Mouse (Mus musculus) CH12.LX (cell line): ENCODE results near the gene Smarcc2. TPM values are rescaled to one million over a fixed set of nuclear protein-coding genes. Genes with fewer than 3 reads are reported as not detected.

Experiments
- DNase-seq: peaks from one replicate; pipeline ENCODE4 v3.0.0-alpha.2; 2013; ENCODE audit errors: extremely low read depth
- H3K27ac ChIP-seq: 2 replicates; pipeline ENCODE4 v1.5.1; 2012; ENCODE audit warnings: low read depth, mild to moderate bottlenecking, control low read depth, moderate library complexity; ENCODE audit not compliant: insufficient read depth
- H3K27me3 ChIP-seq: replicated peaks from 2 replicates; pipeline ENCODE3; 2012; ENCODE audit warnings: inconsistent platforms
- H3K36me3 ChIP-seq, 2 experiments: replicated peaks in 1 of 2; 2 replicates each; pipeline versions ENCODE3 to v1.6.1; 2012; ENCODE audit warnings: inconsistent platforms in 1 of 2, low read length in 1 of 2, mild to moderate bottlenecking in 1 of 2, mixed read lengths in 1 of 2, moderate library complexity in 1 of 2; ENCODE audit not compliant: control insufficient read depth in 1 of 2, insufficient read depth in 1 of 2
- H3K4me1 ChIP-seq, 2 experiments: 2 replicates each; pipeline ENCODE4 v1.6.1; 2012; ENCODE audit warnings: inconsistent platforms in 1 of 2, moderate library complexity in 1 of 2; ENCODE audit not compliant: insufficient read depth in 2 of 2, control insufficient read depth in 1 of 2
- H3K4me2 ChIP-seq: 2 replicates; pipeline ENCODE4 v1.6.1; 2012; ENCODE audit warnings: low read depth, mild to moderate bottlenecking, control low read depth; ENCODE audit not compliant: poor library complexity, insufficient read depth, severe bottlenecking
- H3K4me3 ChIP-seq, 3 experiments: fragments of 150-350 bp in 1 of 3; sonication (generic) in 1 of 3; replicated peaks in 1 of 3; 2 replicates each; pipeline versions ENCODE3 to v1.5.1; 2011 to 2012; ENCODE audit warnings: low read depth in 2 of 3, low read length in 2 of 3, mild to moderate bottlenecking in 2 of 3, moderate library complexity in 2 of 3, control low read depth in 1 of 3, improper control_type of control experiment in 1 of 3, inconsistent platforms in 1 of 3, mixed read lengths in 1 of 3; ENCODE audit not compliant: poor library complexity in 1 of 3
- H3K79me2 ChIP-seq: replicated peaks from 2 replicates; pipeline ENCODE4 v1.6.1; 2012; ENCODE audit warnings: mild to moderate bottlenecking, moderate library complexity; ENCODE audit not compliant: control insufficient read depth, poor library complexity, insufficient read depth, severe bottlenecking; ENCODE audit errors: extremely low read depth
- H3K9ac ChIP-seq: 2 replicates; pipeline ENCODE4 v1.6.1; 2012; ENCODE audit warnings: low read depth, mild to moderate bottlenecking, control low read depth, moderate library complexity; ENCODE audit not compliant: insufficient read depth
- H3K9me3 ChIP-seq: replicated peaks from 2 replicates; pipeline ENCODE3; 2012; ENCODE audit warnings: low read length, inconsistent platforms, mixed read lengths
- BHLHE40 ChIP-seq: IDR thresholded peaks from 2 replicates; pipeline ENCODE4 v1.6.1; 2011; ENCODE audit warnings: mild to moderate bottlenecking, low read depth, low read length, improper control_type of control experiment
- CHD2 ChIP-seq: IDR thresholded peaks from 2 replicates; pipeline ENCODE4 v1.6.1; 2011; ENCODE audit warnings: low read length, improper control_type of control experiment
- CTCF ChIP-seq, 2 experiments: IDR thresholded peaks in 1 of 2; conservative IDR thresholded peaks in 1 of 2; 2 replicates each; pipeline ENCODE4 v1.5.1; 2011 to 2012; ENCODE audit warnings: low read depth in 2 of 2, low read length in 2 of 2, improper control_type of control experiment in 1 of 2, inconsistent platforms in 1 of 2, mild to moderate bottlenecking in 1 of 2, moderate library complexity in 1 of 2
- E2F4 ChIP-seq: IDR thresholded peaks from 2 replicates; pipeline ENCODE4 v1.6.1; 2011; ENCODE audit warnings: low read depth, low read length, improper control_type of control experiment; ENCODE audit not compliant: insufficient replicate concordance
- EP300 ChIP-seq: IDR thresholded peaks from 2 replicates; pipeline ENCODE4 v1.6.1; 2011; ENCODE audit warnings: low read length, improper control_type of control experiment
- GABPA ChIP-seq: IDR thresholded peaks from 2 replicates; pipeline ENCODE4 v1.6.1; 2012; ENCODE audit warnings: low read depth, low read length, improper control_type of control experiment, inconsistent platforms; ENCODE audit not compliant: insufficient replicate concordance
- JUND ChIP-seq: conservative IDR thresholded peaks from 2 replicates; pipeline ENCODE4 v1.6.1; 2011; ENCODE audit warnings: low read depth, low read length, improper control_type of control experiment
- KAT2A ChIP-seq: IDR thresholded peaks from 2 replicates; pipeline ENCODE4 v1.6.1; 2012; ENCODE audit warnings: low read length, improper control_type of control experiment, inconsistent platforms; ENCODE audit not compliant: insufficient replicate concordance
- MAFK ChIP-seq: IDR thresholded peaks from 2 replicates; pipeline ENCODE4 v1.6.1; 2011; ENCODE audit warnings: low read length, improper control_type of control experiment; ENCODE audit not compliant: insufficient replicate concordance
- MAX ChIP-seq: IDR thresholded peaks from 2 replicates; pipeline ENCODE4 v1.6.1; 2011; ENCODE audit warnings: low read length, improper control_type of control experiment
- MXI1 ChIP-seq: IDR thresholded peaks from 2 replicates; pipeline ENCODE4 v1.6.1; 2011; ENCODE audit warnings: mild to moderate bottlenecking, low read depth, low read length, improper control_type of control experiment
- MYC ChIP-seq: IDR thresholded peaks from 2 replicates; pipeline ENCODE4 v1.6.1; 2011; ENCODE audit warnings: low read depth, mild to moderate bottlenecking, improper control_type of control experiment, low read length
- NRF1 ChIP-seq: IDR thresholded peaks from 2 replicates; pipeline ENCODE4 v1.6.1; 2014; ENCODE audit warnings: low read depth, mild to moderate bottlenecking, inconsistent platforms, low read length, improper control_type of control experiment, moderate library complexity
- RAD21 ChIP-seq: IDR thresholded peaks from 2 replicates; pipeline ENCODE4 v1.6.1; 2011; ENCODE audit warnings: low read depth, mild to moderate bottlenecking, low read length, improper control_type of control experiment, moderate library complexity
- RCOR1 ChIP-seq: conservative IDR thresholded peaks from 2 replicates; pipeline ENCODE4 v1.6.1; 2012; ENCODE audit warnings: low read depth, mild to moderate bottlenecking, inconsistent platforms, low read length, improper control_type of control experiment
- SIN3A ChIP-seq: IDR thresholded peaks from 2 replicates; pipeline ENCODE4 v1.6.1; 2012; ENCODE audit warnings: low read length, improper control_type of control experiment, inconsistent platforms
- TBP ChIP-seq: conservative IDR thresholded peaks from 2 replicates; pipeline ENCODE4 v1.6.1; 2011; ENCODE audit warnings: low read depth, low read length, improper control_type of control experiment
- UBTF ChIP-seq: IDR thresholded peaks from 2 replicates; pipeline ENCODE4 v1.6.1; 2012; ENCODE audit warnings: low read depth, mild to moderate bottlenecking, inconsistent platforms, low read length, improper control_type of control experiment, moderate library complexity
- USF2 ChIP-seq: conservative IDR thresholded peaks from 2 replicates; pipeline ENCODE4 v1.6.1; 2011; ENCODE audit warnings: low read depth, low read length, improper control_type of control experiment
- ZC3H11A ChIP-seq: IDR thresholded peaks from 2 replicates; pipeline ENCODE4 v1.6.1; 2012; ENCODE audit warnings: low read depth, mild to moderate bottlenecking, inconsistent platforms, low read length, improper control_type of control experiment
- ZNF384 ChIP-seq: IDR thresholded peaks from 2 replicates; pipeline ENCODE4 v1.6.1; 2012; ENCODE audit warnings: low read depth, low read length, improper control_type of control experiment, inconsistent platforms
- dilution Hi-C: fragments of 300-500 bp; cut with MboI; formaldehyde crosslinking; loops from 2 replicates; pipeline ENCODE4 v1.14.3; 2020; ENCODE audit warnings: low sequenced_read_pairs; ENCODE audit not compliant: extremely low pct_unique_long_range_greater_than_20kb, extremely low pct_ligation_motif_present
- in situ Hi-C: fragments of 300-500 bp; cut with MboI; formaldehyde crosslinking; loops from 3 replicates; pipeline ENCODE4 v1.14.3; 2019; ENCODE audit warnings: low sequenced_read_pairs, low pct_ligation_motif_present, low pct_unique_long_range_greater_than_20kb, mixed read lengths
- polyA plus RNA-seq: library from polyadenylated mRNA; unstranded; fragments of >175 nt; gene quantifications from 2 replicates; pipeline ENCODE4 v1.2.1, GENCODE M21; 2012; ENCODE audit warnings: low read depth; ENCODE audit not compliant: insufficient read length
- total RNA-seq, 2 experiments: library from RNA; depleted of rRNA; stranded (reverse); fragments of 300-350 nt in 1 of 2; fragments of >200 nt in 1 of 2; gene quantifications; 2 replicates each; pipeline ENCODE4 v1.2.3; 2012 to 2014

Smarcc2 gene
- total and polyA plus RNA-seq, 3 experiments: 6.1 to 42.6 (median 24.8) TPM

DNA sequence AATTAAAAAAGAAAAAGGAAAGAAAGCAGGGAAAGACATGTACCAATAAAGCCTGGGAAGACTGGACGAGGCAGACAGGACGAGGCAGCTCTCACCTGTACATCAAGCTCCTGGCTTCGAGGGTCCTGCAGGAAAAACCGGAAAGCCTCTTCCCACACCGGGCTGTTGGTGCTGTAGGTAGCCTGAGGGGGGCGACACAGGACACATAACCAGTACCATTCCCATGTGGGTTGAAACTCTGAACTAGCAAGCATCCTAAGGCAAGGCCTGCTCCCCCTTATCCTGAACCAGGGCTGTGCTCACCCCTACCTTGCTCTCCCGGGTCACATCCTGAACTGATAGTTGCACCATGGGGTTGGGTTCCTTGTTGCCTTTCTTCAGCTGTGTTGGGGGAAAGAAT is 59.8 kb downstream of the Smarcc2 start (continued):
- TF ChIP-seq MAX (0 out of 2 replicates have a peak, but pooled peaks have one; percentile 18), BHLHE40 (no peak), CHD2 (no peak), E2F4 (no peak), RCOR1 (no peak), MXI1 (no peak), ZC3H11A (no peak), SIN3A (no peak), JUND (no peak)

DNA sequence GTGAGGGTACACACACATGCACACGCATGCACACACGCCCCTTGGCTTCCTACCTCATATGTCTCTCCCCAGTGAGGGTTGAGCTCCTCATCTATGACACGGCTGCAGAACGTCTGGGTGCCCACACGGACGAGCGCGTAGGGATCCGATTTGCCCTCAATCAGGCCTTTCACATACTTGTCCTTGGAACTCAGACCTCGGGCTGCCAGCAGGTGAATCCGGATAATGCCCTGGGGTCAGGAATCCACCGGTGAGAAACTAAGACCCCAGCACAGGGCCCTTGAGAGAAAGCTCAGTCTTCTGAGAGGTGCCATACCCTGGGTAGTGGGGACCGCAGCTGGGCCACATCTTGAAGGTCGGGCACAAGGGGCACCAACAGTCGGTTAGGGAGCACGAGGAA is 61.5 kb downstream of the Smarcc2 start:
- DNase-seq: no peak
- in situ Hi-C loops (no loop called here), dilution Hi-C loops (no loop called here)
- Histone ChIP-seq H3K9me3 (no peaks in the 10 kb centered on the region), H3K27ac (no peak overlapping the region), H3K36me3 (peaks cover 62 to 70% of the 10 kb centered on the region in 2 experiments), H3K79me2 (no peaks in the 10 kb centered on the region), H3K4me2 (no peak overlapping the region), H3K27me3 (no peaks in the 10 kb centered on the region), H3K4me3 (no peak overlapping the region), H3K9ac (no peak overlapping the region), H3K4me1 (peaks cover 0 to 9% of the 10 kb centered on the region in 2 experiments; a peak in 2 of 4 replicates)
- no peak for TF ChIP-seq ZC3H11A
- TF ChIP-seq GABPA: no peak
- no peak for TF ChIP-seq SIN3A
- TF ChIP-seq USF2: no peak

GRCm38 (mm10) chr10:128522351-128522750 is 63.3 kb downstream of the Smarcc2 start:
- no peak overlapping the region for H3K27ac ChIP-seq
- H3K79me2 ChIP-seq: no peaks in the 10 kb centered on the region
- no peaks in the 10 kb centered on the region for H3K9me3 ChIP-seq
- no peak for DNase-seq
- TF ChIP-seq USF2: no peak
- no peak for TF ChIP-seq KAT2A
- TF ChIP-seq BHLHE40: no peak
- TF ChIP-seq EP300: no peak
- no peak for TF ChIP-seq UBTF
- TF ChIP-seq TBP: no peak
- no peak for TF ChIP-seq MYC
- TF ChIP-seq GABPA: no peak
- TF ChIP-seq CTCF (conservative IDR thresholded peaks at IDR 0.05 in 1 of 2, IDR thresholded peaks at IDR 0.05 in 1 of 2; ENCODE audit: low read depth in 2 of 2, low read length in 2 of 2): no peak
- no peak for TF ChIP-seq SIN3A
- no peak for TF ChIP-seq JUND
- no peak for TF ChIP-seq ZC3H11A
- TF ChIP-seq ZNF384: no peak
- TF ChIP-seq MAFK: no peak
- TF ChIP-seq NRF1: no peak
- TF ChIP-seq RAD21: no peak
- in situ Hi-C loops (no loop called here), dilution Hi-C loops (no loop called here)
- no peaks in the 10 kb centered on the region for H3K27me3 ChIP-seq
- H3K36me3 ChIP-seq: peaks cover 45 to 52% of the 10 kb centered on the region in 2 experiments
- H3K9ac ChIP-seq: no peak overlapping the region
- H3K4me3 ChIP-seq: no peak overlapping the region
- H3K4me2 ChIP-seq: no peak overlapping the region
- H3K4me1 ChIP-seq: peaks cover 0 to 14% of the 10 kb centered on the region in 2 experiments; a peak in 2 of 4 replicates
